Mouse (Mus musculus): ENCODE data around the gene Wdr20. TPM values are rescaled to one million over a fixed set of nuclear protein-coding genes. Genes with fewer than 3 reads are reported as not detected.

Wdr20 gene
- total and polyA plus RNA-seq, 3 experiments: 18.8 to 25.8 TPM; not detected in 1

- TF ChIP-seq RCOR1 (IDR thresholded peaks at IDR 0.05; ENCODE audit: low read depth, low read length) (no peak), GATA1 (IDR thresholded peaks at IDR 0.05; ENCODE audit: low read depth, low read length) (no peak; the same call in 1 of the 2 replicates), POLR2A (IDR thresholded peaks at IDR 0.05; ENCODE audit: control insufficient read depth in 1 of 2, insufficient read depth in 1 of 2, low read depth in 1 of 2, low read length in 2 of 2, poor library complexity in 1 of 2) (peak in 1 of 2 experiments; percentile 55; a peak in 2 of 4 replicates), MEF2A (IDR thresholded peaks at IDR 0.05; ENCODE audit: extremely low read depth, insufficient replicate concordance, low read depth, low read length, poor library complexity, severe bottlenecking) (no peak), ETS1 (IDR thresholded peaks at IDR 0.05; ENCODE audit: low read depth, low read length) (peak; percentile 56), GABPA (IDR thresholded peaks at IDR 0.05; ENCODE audit: low read depth, low read length) (no peak), CHD1 (IDR thresholded peaks at IDR 0.05; ENCODE audit: low read depth, low read length) (no peak), ZKSCAN1 (IDR thresholded peaks at IDR 0.05; ENCODE audit: low read depth, low read length) (no peak), POLR2AphosphoS5 (IDR thresholded peaks at IDR 0.05; ENCODE audit: borderline replicate concordance, low read depth, low read length) (no peak), HCFC1 (IDR thresholded peaks at IDR 0.05; ENCODE audit: low read depth, low read length) (peak; percentile 66; the same call in 1 of the 2 replicates)
Observed at GRCm38 (mm10) chr12:110706337-110707231, 31.2 kb upstream of the Wdr20 start (continued).

- Histone ChIP-seq H3K36me3 (ENCODE audit: control insufficient read depth in 1 of 2, insufficient read depth in 2 of 2, low read length in 2 of 2) (peaks cover 0 to 10% of the 10 kb centered on the region in 2 experiments; a peak in 2 of 4 replicates), H3K9me3 (replicated peaks; ENCODE audit: insufficient read depth, low read length) (no peaks in the 10 kb centered on the region), H3K9ac (ENCODE audit: control insufficient read depth, low read depth, low read length, poor library complexity, severe bottlenecking) (no peak overlapping the region), H3K27me3 (ENCODE audit: control insufficient read depth in 1 of 2, insufficient read depth in 2 of 2, low read length in 2 of 2) (no peaks in the 10 kb centered on the region), H3K4me1 (ENCODE audit: control insufficient read depth in 1 of 2, insufficient read depth in 2 of 2, low read length in 2 of 2) (peaks cover 8 to 11% of the 10 kb centered on the region in 2 experiments), H3K27ac (ENCODE audit: control insufficient read depth, low read depth, low read length) (peak overlapping the region; percentile 73; the same call in 1 of the 2 replicates), H3K4me3 (ENCODE audit: control insufficient read depth in 1 of 2, insufficient read depth in 1 of 2, low read depth in 2 of 2, low read length in 2 of 2) (no peak overlapping the region), H3K79me2 (ENCODE audit: control insufficient read depth, insufficient read depth, low read length, poor library complexity) (no peaks in the 10 kb centered on the region; the same call in 1 of the 2 replicates)
- no peak for DNase-seq (ENCODE audit: low read depth, low spot score)
- no peak for TF ChIP-seq MAZ (IDR thresholded peaks at IDR 0.05; ENCODE audit: low read depth, low read length)
- TF ChIP-seq POLR2AphosphoS2 (IDR thresholded peaks at IDR 0.05; ENCODE audit: low read length): no peak
- no peak for TF ChIP-seq KAT2A (conservative IDR thresholded peaks at IDR 0.05; ENCODE audit: low read depth, low read length)
- TF ChIP-seq MAFK (IDR thresholded peaks at IDR 0.05; ENCODE audit: borderline replicate concordance, low read depth, low read length): no peak
- TF ChIP-seq RCOR1 (IDR thresholded peaks at IDR 0.05; ENCODE audit: low read depth, low read length): no peak
- no peak for TF ChIP-seq ETS1 (IDR thresholded peaks at IDR 0.05; ENCODE audit: low read depth, low read length)
- TF ChIP-seq TCF12 (IDR thresholded peaks at IDR 0.05; ENCODE audit: low read depth, low read length): no peak
Observed at GRCm38 (mm10) chr12:110707451-110707850, 30.3 kb upstream of the Wdr20 start.

- H3K79me2 ChIP-seq (ENCODE audit: control insufficient read depth, insufficient read depth, low read length, poor library complexity): no peaks in the 10 kb centered on the region; the same call in 1 of the 2 replicates
- no peak overlapping the region for H3K27ac ChIP-seq (ENCODE audit: control insufficient read depth, low read depth, low read length)
- H3K27me3 ChIP-seq (ENCODE audit: control insufficient read depth in 1 of 2, insufficient read depth in 2 of 2, low read length in 2 of 2): no peaks in the 10 kb centered on the region
- H3K36me3 ChIP-seq (ENCODE audit: control insufficient read depth in 1 of 2, insufficient read depth in 2 of 2, low read length in 2 of 2): peaks cover 0 to 2% of the 10 kb centered on the region in 2 experiments; a peak in 2 of 4 replicates
- peaks cover 2 to 7% of the 10 kb centered on the region in 2 experiments; a peak in 3 of 4 replicates for H3K4me1 ChIP-seq (ENCODE audit: control insufficient read depth in 1 of 2, insufficient read depth in 2 of 2, low read length in 2 of 2)
- DNase-seq (ENCODE audit: low read depth, low spot score): no peak
- no peaks in the 10 kb centered on the region for H3K9me3 ChIP-seq (replicated peaks; ENCODE audit: insufficient read depth, low read length)
- H3K4me3 ChIP-seq (ENCODE audit: control insufficient read depth in 1 of 2, insufficient read depth in 1 of 2, low read depth in 2 of 2, low read length in 2 of 2): no peak overlapping the region
- H3K9ac ChIP-seq (ENCODE audit: control insufficient read depth, low read depth, low read length, poor library complexity, severe bottlenecking): no peak overlapping the region
- TF ChIP-seq GABPA (IDR thresholded peaks at IDR 0.05; ENCODE audit: low read depth, low read length) (no peak), MAFK (IDR thresholded peaks at IDR 0.05; ENCODE audit: borderline replicate concordance, low read depth, low read length) (no peak), CTCF (IDR thresholded peaks at IDR 0.05 in 2 of 3, conservative IDR thresholded peaks at IDR 0.05 in 1 of 3; ENCODE audit: control insufficient read depth in 1 of 3, insufficient read depth in 1 of 3, low read depth in 2 of 3, low read length in 3 of 3, poor library complexity in 1 of 3, severe bottlenecking in 1 of 3) (no peak), USF2 (IDR thresholded peaks at IDR 0.05; ENCODE audit: borderline replicate concordance in 1 of 2, insufficient read depth in 1 of 2, low read depth in 1 of 2, low read length in 2 of 2) (no peak), EP300 (IDR thresholded peaks at IDR 0.05; ENCODE audit: low read depth in 1 of 2, low read length in 2 of 2) (no peak), USF1 (IDR thresholded peaks at IDR 0.05; ENCODE audit: low read depth, low read length) (no peak), MEF2A (IDR thresholded peaks at IDR 0.05; ENCODE audit: extremely low read depth, insufficient replicate concordance, low read depth, low read length, poor library complexity, severe bottlenecking) (no peak), MYC (IDR thresholded peaks at IDR 0.05; ENCODE audit: low read depth, low read length) (no peak), ELF1 (IDR thresholded peaks at IDR 0.05; ENCODE audit: low read depth, low read length) (no peak), ZNF384 (IDR thresholded peaks at IDR 0.05; ENCODE audit: low read depth, low read length) (no peak)
Observed at GRCm38 (mm10) chr12:110711270-110711669, 26.5 kb upstream of the Wdr20 start.

Measured in MEL (cell line).